Mouse (Mus musculus): ENCODE results near the gene Ttll5.

GRCm38 (mm10) chr12:85951036-85951435 is 126.6 kb downstream of the Ttll5 start:
- TF ChIP-seq CTCF (IDR thresholded peaks at IDR 0.05; ENCODE audit: low read depth, low read length) (no peak), POLR2AphosphoS5 (IDR thresholded peaks at IDR 0.05; ENCODE audit: insufficient replicate concordance, low read depth, low read length) (no peak), GATA2 (IDR thresholded peaks at IDR 0.05; ENCODE audit: borderline replicate concordance, low read depth, low read length) (no peak), TAL1 (conservative IDR thresholded peaks at IDR 0.05; ENCODE audit: low read depth, low read length) (no peak), GATA1 (IDR thresholded peaks at IDR 0.05; ENCODE audit: borderline replicate concordance, low read length) (no peak)
